In the genomic region with DNA sequence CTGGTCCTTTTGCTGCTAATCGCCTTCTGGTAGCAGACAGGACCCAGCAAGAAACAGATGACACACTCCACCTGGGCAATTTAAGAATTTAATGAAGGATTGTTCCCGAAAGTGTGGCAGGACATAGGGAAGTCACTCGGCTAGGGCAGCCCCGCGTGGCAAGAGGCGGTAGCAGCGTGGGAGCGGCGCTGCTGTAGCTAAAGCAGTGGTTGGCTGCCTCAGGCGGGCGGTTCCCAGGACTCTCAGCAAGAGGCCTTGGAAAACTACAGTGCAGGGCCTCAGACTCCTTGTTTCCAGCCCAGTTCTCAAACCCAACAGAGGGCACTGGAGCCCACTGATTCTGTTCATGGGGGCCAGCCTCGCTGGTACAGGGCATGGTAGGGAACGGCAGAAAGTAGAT, we compare ENCODE assay signal across 7 mouse cellular contexts.
A peak's percentile ranks its signal among the peaks of the same experiment; 100 is the strongest.
DNase-seq lines count a peak whose midpoint lies in the region; ATAC-seq lines count a peak whose summit lies in the region.

No protein-coding gene starts in this region.

- H3K4me3 ChIP-seq in embryonic facial prominence, embryonic 11.5 days (ENCODE audit: low read depth, low read length) = no peak overlapping the region
- H3K4me3 ChIP-seq in limb, embryonic 11.5 days (ENCODE audit: low read depth, low read length) = no peak overlapping the region
- H3K4me3 ChIP-seq in midbrain, embryonic 16.5 days (ENCODE audit: low read depth, low read length) = no peak overlapping the region

- no peaks in the 10 kb centered on the region for H3K4me1 ChIP-seq in embryonic facial prominence, embryonic 11.5 days (ENCODE audit: control insufficient read depth, insufficient read depth, low read length)
- H3K4me1 ChIP-seq in limb, embryonic 11.5 days (ENCODE audit: control insufficient read depth, insufficient read depth, low read length) = no peaks in the 10 kb centered on the region
- no peaks in the 10 kb centered on the region for H3K4me1 ChIP-seq in midbrain, embryonic 16.5 days (ENCODE audit: control insufficient read depth, insufficient read depth, low read length)

- no peak overlapping the region for H3K9ac ChIP-seq in embryonic facial prominence, embryonic 11.5 days (replicated peaks; ENCODE audit: low read length)
- no peak overlapping the region for H3K9ac ChIP-seq in limb, embryonic 11.5 days (ENCODE audit: low read length)
- H3K9ac ChIP-seq in midbrain, embryonic 16.5 days (ENCODE audit: low read depth, low read length) = no peak overlapping the region

- no peaks in the 10 kb centered on the region for H3K36me3 ChIP-seq in embryonic facial prominence, embryonic 11.5 days (replicated peaks; ENCODE audit: control insufficient read depth, insufficient read depth, low read depth, low read length)
- no peaks in the 10 kb centered on the region for H3K36me3 ChIP-seq in limb, embryonic 11.5 days (ENCODE audit: control insufficient read depth, insufficient read depth, low read length)
- no peaks in the 10 kb centered on the region for H3K36me3 ChIP-seq in midbrain, embryonic 16.5 days (ENCODE audit: control insufficient read depth, insufficient read depth, low read length)

- ATAC-seq in embryonic facial prominence, embryonic 11.5 days (replicated peaks; ENCODE audit: insufficient number of reproducible peaks, low FRiP score, low TSS enrichment, low read depth) = no peak
- no peak for ATAC-seq in limb, embryonic 11.5 days (ENCODE audit: insufficient number of reproducible peaks, low FRiP score, low TSS enrichment, low read depth)
- peak; percentile 71 for ATAC-seq in midbrain, embryonic 16.5 days

- H3K27me3 ChIP-seq in embryonic facial prominence, embryonic 11.5 days (ENCODE audit: control insufficient read depth, insufficient read depth, low read length) = no peaks in the 10 kb centered on the region
- no peaks in the 10 kb centered on the region for H3K27me3 ChIP-seq in limb, embryonic 11.5 days (ENCODE audit: control insufficient read depth, insufficient read depth, low read length)
- H3K27me3 ChIP-seq in midbrain, embryonic 16.5 days (ENCODE audit: control insufficient read depth, insufficient read depth, low read depth, low read length) = no peaks in the 10 kb centered on the region

- 30% methylated on average over 13 of the region's 13 CpGs for WGBS in embryonic facial prominence, embryonic 11.5 days
- WGBS in limb, embryonic 11.5 days = 25% methylated on average over 13 of the region's 13 CpGs
- WGBS in midbrain, embryonic 16.5 days = 21% methylated on average over 13 of the region's 13 CpGs

- peak; percentile 66 for DNase-seq in adrenal gland, adult 2 months
- DNase-seq in embryonic facial prominence, embryonic 11.5 days (ENCODE audit: low spot score) = peak; percentile 46
- DNase-seq in heart, postnatal 4 days = peak; percentile 29
- peak; percentile 44 for DNase-seq in limb, embryonic 11.5 days (ENCODE audit: low spot score)
- DNase-seq in B cell, adult 2 months = no peak
- DNase-seq in spleen, adult 12 weeks (ENCODE audit: low spot score) = no peak

- peak overlapping the region; percentile 23 for H3K4me2 ChIP-seq in embryonic facial prominence, embryonic 11.5 days (ENCODE audit: low read depth, low read length)
- peak overlapping the region; percentile 30; the same call in 1 of the 2 replicates for H3K4me2 ChIP-seq in limb, embryonic 11.5 days (ENCODE audit: low read depth, severe bottlenecking)
- H3K4me2 ChIP-seq in midbrain, embryonic 16.5 days (ENCODE audit: low read length) = peak overlapping the region; percentile 39

- H3K27ac ChIP-seq in embryonic facial prominence, embryonic 11.5 days (replicated peaks; ENCODE audit: low read depth, low read length) = no peak overlapping the region
- H3K27ac ChIP-seq in limb, embryonic 11.5 days (replicated peaks; ENCODE audit: low read depth, low read length) = no peak overlapping the region
- H3K27ac ChIP-seq in midbrain, embryonic 16.5 days (ENCODE audit: low read length) = no peak overlapping the region

- no peaks in the 10 kb centered on the region for H3K9me3 ChIP-seq in embryonic facial prominence, embryonic 11.5 days (replicated peaks; ENCODE audit: control insufficient read depth, low read length)
- H3K9me3 ChIP-seq in limb, embryonic 11.5 days (ENCODE audit: control insufficient read depth, low read length) = no peaks in the 10 kb centered on the region
- no peaks in the 10 kb centered on the region for H3K9me3 ChIP-seq in midbrain, embryonic 16.5 days (replicated peaks; ENCODE audit: control insufficient read depth, low read length, poor library complexity, severe bottlenecking)

Comparison
In these comparisons a context has a peak if more than half of its experiments do, and no peak if none do; other contexts are left out.
1. DNase-seq: peak in adrenal gland, adult 2 months (single experiment), embryonic facial prominence, embryonic 11.5 days (single experiment), heart, postnatal 4 days (single experiment) and limb, embryonic 11.5 days (single experiment); none in B cell, adult 2 months (0 of 2) and spleen, adult 12 weeks (single experiment).
2. Peak in every context shown above with its lines, with median percentiles within 50 percentile points of each other: H3K4me2 ChIP-seq.